Mouse (Mus musculus): Measurements from ENCODE around the gene Tsga10ip. TPM values are rescaled to one million over a fixed set of nuclear protein-coding genes. Genes with fewer than 3 reads are reported as not detected.
"Not testable (repeated sequence)": the region's sequence is repeated elsewhere in the genome, so short reads cannot be mapped to it uniquely, and the experiment has no call there.

Gene Tsga10ip
- polyA plus RNA-seq, 1 experiment from 2014 or later = 0.39 TPM

DNA sequence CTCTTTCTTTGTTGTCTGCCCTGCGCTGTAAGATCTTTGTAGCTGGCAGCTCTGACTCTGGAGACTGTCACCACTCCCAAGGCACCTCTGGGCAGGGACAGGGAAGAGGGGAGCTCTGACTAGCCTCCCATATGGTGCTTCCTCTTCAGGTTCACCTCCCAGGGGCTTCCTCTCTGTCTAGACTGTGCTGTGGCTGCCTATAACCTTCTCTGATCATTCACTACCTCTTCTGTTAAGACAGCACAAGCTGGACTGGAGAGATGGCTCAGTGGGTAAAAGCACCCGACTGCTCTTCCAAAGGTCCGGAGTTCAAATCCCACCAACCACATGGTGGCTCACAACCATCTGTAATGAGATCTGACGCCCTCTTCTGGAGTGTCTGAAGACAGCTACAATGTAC lies 1.3 kb downstream of the Tsga10ip start:
- not testable (repeated sequence) for H3K9me3 ChIP-seq (replicated peaks); H3K4me3 ChIP-seq; H3K27me3 ChIP-seq (ENCODE audit: low read depth, poor library complexity, severe bottlenecking); DNase-seq (ENCODE audit: low spot score); H3K4me1 ChIP-seq; H3K27ac ChIP-seq (replicated peaks); H3K36me3 ChIP-seq
- WGBS = 76% methylated on average over 4 of the region's 4 CpGs

DNA sequence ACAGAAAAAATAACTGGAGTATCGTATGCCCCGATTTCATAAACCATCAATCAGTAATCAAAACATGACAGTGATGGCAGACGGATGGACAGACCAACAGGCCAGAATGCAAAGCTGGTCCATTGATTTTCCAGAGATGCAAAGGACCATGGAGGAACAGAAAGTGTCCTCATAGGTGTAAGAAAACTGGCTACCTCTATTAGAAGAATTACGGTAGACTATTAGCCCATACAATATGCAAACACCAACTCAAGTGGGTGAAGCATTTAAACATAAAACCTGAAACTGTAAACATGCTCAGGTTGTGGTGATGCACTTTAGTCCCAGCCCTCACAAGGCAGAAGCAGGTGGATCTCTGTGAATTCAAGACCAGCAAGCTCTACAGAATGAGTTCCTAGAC lies 7.0 kb downstream of the Tsga10ip start:
- no peaks in the 10 kb centered on the region for H3K36me3 ChIP-seq
- no peak overlapping the region for H3K27ac ChIP-seq (replicated peaks)
- H3K27me3 ChIP-seq (ENCODE audit: low read depth, poor library complexity, severe bottlenecking) = no peaks in the 10 kb centered on the region
- no peaks in the 10 kb centered on the region for H3K9me3 ChIP-seq (replicated peaks)
- no peak overlapping the region for H3K4me3 ChIP-seq
- H3K4me1 ChIP-seq = peaks cover 10% of the 10 kb centered on the region
- 72% methylated on average over 4 of the region's 4 CpGs for WGBS
- no peak for DNase-seq (ENCODE audit: low spot score)

DNA sequence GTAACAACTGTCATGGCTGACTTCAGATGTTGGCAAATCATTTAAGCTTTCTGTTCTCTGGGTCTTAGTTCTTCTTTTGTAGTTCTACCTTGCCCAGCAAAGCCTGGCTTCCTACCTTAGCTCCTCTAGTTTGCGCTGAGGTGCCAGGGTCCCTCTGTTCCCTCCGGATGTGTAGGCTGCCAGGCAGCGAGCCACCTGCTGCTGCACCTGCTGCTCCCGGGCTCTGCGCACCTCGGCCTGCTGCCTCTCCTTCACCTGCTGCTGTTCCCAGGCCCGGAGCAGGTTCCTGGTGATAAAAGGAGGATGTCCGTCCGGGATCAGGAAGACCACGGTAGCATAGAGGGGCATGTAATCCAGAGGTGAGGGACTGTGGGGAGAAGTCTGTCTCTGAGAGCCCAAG lies 8.2 kb downstream of the Tsga10ip start:
- H3K27ac ChIP-seq (replicated peaks) = no peak overlapping the region

DNA sequence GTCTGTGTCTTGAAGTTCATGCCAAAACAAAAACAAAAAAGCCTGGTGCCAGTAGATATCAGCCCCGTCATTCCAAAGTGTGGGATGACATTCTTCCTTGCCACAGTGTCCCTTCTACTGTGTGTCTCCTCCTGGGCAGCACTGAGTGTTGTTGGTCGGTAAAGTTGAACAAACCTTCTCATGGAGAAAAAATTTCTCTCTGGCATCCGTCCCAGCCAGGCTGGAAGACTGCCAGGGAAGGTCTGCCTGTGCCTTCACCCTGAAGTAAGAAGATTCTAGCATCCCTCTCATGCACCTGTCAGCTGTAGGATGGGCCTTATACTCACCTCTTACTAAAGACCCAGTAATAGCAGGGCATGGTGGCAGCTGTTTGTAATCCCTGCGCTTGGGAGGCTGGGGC lies 9.4 kb downstream of the Tsga10ip start:
- no peak overlapping the region for H3K4me3 ChIP-seq

More for the DNA sequence above, 8.2 kb downstream of the Tsga10ip start:
- Histone ChIP-seq H3K4me1 (peaks cover 22% of the 10 kb centered on the region), H3K9me3 (replicated peaks) (no peaks in the 10 kb centered on the region), H3K36me3 (no peaks in the 10 kb centered on the region), H3K4me3 (no peak overlapping the region), H3K27me3 (ENCODE audit: low read depth, poor library complexity, severe bottlenecking) (no peaks in the 10 kb centered on the region)
- no peak for DNase-seq (ENCODE audit: low spot score)
- WGBS = 57% methylated on average over 10 of the region's 10 CpGs

DNA sequence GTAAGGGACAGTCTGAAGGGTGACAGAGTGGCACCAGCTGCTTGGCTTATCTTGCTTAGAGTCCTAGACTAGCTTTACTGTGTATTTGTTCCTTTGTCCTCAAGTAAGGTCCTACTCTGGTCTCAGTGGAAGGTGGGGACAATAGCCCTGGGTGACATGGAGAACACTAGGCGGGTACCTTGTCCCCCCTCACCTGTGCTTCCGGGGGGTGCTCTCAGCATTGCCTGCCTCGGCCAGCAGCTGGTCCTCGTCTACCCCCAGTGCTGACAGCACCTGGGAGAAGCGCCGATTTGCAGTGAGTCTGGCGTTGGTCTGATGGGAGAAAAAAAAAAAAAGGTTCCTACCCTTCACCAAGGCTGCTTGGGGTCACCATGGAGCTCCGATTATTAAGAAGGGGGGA lies 11.9 kb downstream of the Tsga10ip start:
- H3K27ac ChIP-seq (replicated peaks) = no peak overlapping the region
- WGBS = 85% methylated on average over 8 of the region's 8 CpGs
- no peak for DNase-seq (ENCODE audit: low spot score)
- no peaks in the 10 kb centered on the region for H3K27me3 ChIP-seq (ENCODE audit: low read depth, poor library complexity, severe bottlenecking)
- peaks cover 41% of the 10 kb centered on the region for H3K4me1 ChIP-seq
- H3K4me3 ChIP-seq = peak overlapping the region; percentile 100
- H3K36me3 ChIP-seq = peaks cover 12% of the 10 kb centered on the region
- no peaks in the 10 kb centered on the region for H3K9me3 ChIP-seq (replicated peaks)

More for the DNA sequence above, 9.4 kb downstream of the Tsga10ip start:
- Histone ChIP-seq H3K27me3 (ENCODE audit: low read depth, poor library complexity, severe bottlenecking) (no peaks in the 10 kb centered on the region), H3K36me3 (no peaks in the 10 kb centered on the region), H3K9me3 (replicated peaks) (no peaks in the 10 kb centered on the region), H3K4me1 (peaks cover 25% of the 10 kb centered on the region), H3K27ac (replicated peaks) (no peak overlapping the region)
- DNase-seq (ENCODE audit: low spot score) = no peak
- 83% methylated on average over 4 of the region's 4 CpGs for WGBS

DNA sequence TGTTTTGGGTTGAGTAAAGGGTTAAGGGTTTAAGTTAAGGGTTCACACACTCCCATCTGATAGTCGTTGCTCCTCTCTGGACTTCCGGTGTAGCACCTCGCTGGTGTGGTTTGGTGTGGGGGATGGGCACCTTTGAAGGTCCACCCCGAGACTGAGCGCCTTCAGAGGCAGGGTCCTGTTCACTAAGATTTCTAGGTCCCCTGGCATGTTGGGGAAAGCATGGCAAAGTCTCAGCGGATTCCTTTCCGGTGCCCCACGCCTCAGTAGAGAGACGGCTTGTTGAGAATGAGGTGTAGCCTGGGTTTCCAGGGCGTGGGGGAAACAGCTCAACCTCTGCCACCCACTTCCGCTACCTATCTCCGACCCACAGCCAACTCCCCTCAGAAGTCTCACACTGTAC lies 12.7 kb downstream of the Tsga10ip start:
- H3K27me3 ChIP-seq (ENCODE audit: low read depth, poor library complexity, severe bottlenecking) = no peaks in the 10 kb centered on the region
- DNase-seq (ENCODE audit: low spot score) = no peak
- peak overlapping the region; percentile 90 for H3K27ac ChIP-seq (replicated peaks)
- peaks cover 20% of the 10 kb centered on the region for H3K36me3 ChIP-seq
- 52% methylated on average over 12 of the region's 12 CpGs for WGBS
- H3K4me3 ChIP-seq = peak overlapping the region; percentile 100
- H3K4me1 ChIP-seq = peaks cover 41% of the 10 kb centered on the region
- H3K9me3 ChIP-seq (replicated peaks) = no peaks in the 10 kb centered on the region

DNA sequence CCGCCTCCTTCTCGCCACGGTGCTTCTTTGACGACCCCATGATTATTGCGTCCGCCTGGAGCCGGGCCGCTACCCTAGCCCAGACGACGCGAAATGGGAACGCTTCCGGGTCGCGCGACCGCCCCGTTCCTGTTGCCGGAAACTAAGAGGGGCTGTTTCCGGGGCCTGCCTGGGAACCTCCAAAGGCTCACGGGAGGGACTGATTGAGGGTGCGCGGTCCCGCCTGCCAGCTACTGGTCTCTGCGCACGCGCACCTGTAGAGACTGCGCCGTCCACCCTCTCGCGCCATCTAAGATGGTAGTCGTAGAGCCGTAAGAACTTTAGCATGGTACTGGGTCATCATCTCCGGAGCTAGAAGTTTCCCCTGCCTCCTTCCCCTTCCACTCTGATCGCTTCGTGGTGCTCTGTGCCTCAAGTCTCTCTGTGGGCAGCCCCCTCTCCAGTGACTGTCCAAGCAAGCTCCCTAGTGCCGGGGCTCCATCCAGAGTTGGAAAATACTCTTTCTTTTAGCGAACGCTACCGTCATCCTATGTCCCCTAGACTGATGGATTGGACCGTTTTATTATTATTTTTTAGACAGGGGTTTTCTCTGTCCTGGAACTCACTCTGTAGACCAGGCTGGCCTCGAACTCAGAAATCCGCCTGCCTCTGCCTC lies 13.6 kb downstream of the Tsga10ip start, which contains the start of gene Sart1:
Sart1 (minus strand) TSS at position 116 of the 655 bp plus-strand sequence.
- WGBS = 2% methylated on average over 43 of the region's 43 CpGs

DNA sequence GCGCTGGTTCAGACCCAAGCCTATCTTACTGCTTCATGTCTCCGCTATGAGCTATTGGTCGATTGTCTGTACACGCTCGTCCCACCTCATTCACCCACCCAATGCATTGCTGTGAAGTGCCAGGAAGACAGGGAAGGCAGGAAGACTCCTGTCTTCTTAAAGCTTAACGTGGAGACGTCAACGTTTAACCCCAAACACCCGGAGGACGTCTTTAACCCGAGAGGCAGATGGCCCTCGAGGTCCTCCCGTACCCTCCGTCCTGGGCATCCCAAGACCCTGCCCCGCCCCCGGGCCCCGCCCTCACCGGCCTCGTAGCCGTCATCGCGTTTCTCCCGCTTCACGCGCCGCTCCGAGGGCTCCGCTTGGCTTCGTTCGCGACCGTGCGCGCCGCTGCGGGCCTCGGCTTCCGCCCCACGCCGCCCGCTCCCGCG lies 14.3 kb downstream of the Tsga10ip start:
- under 1% methylated on average over 43 of the region's 43 CpGs for WGBS
- peak overlapping the region; percentile 90 for H3K27ac ChIP-seq (replicated peaks)

More for the DNA sequence above, 13.6 kb downstream of the Tsga10ip start, which contains the start of gene Sart1:
- Histone ChIP-seq H3K36me3 (peaks cover 29% of the 10 kb centered on the region), H3K9me3 (replicated peaks) (no peaks in the 10 kb centered on the region), H3K27ac (replicated peaks) (peak within 1 kb of the TSS; percentile 90), H3K4me1 (peaks cover 41% of the 10 kb centered on the region), H3K4me3 (peak within 1 kb of the TSS; percentile 100), H3K27me3 (ENCODE audit: low read depth, poor library complexity, severe bottlenecking) (no peaks in the 10 kb centered on the region)
- peak; percentile 95 for DNase-seq (ENCODE audit: low spot score)

DNA sequence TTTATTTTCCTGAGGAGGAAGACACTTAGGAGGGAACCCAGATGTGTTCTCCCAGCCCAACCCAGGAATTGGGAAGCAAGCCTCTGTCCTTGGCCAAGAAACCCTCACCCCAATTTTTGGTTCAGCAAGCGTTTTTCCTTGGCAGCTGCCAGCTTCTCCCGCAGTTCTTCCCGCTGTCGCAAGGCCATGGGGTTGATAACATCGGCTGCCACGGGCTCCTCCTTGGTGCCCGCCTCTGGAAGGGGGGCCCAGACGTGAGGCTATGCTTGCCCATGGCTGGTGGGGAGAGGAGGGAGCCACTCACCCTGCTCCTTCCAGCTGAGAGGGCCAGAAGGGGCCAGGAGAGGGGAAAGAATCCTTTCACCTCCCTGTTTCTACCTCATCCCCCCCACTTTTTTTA lies 17.6 kb downstream of the Tsga10ip start:
- 89% methylated on average over 8 of the region's 8 CpGs for WGBS
- Histone ChIP-seq H3K4me1 (peaks cover 24% of the 10 kb centered on the region), H3K36me3 (peaks cover 69% of the 10 kb centered on the region), H3K9me3 (replicated peaks) (no peaks in the 10 kb centered on the region), H3K4me3 (no peak overlapping the region), H3K27ac (replicated peaks) (no peak overlapping the region), H3K27me3 (ENCODE audit: low read depth, poor library complexity, severe bottlenecking) (no peaks in the 10 kb centered on the region)
- no peak for DNase-seq (ENCODE audit: low spot score)

More for the DNA sequence above, 14.3 kb downstream of the Tsga10ip start:
- Histone ChIP-seq H3K4me1 (peaks cover 37% of the 10 kb centered on the region), H3K27me3 (ENCODE audit: low read depth, poor library complexity, severe bottlenecking) (no peaks in the 10 kb centered on the region), H3K36me3 (peaks cover 36% of the 10 kb centered on the region), H3K4me3 (peak overlapping the region; percentile 100), H3K9me3 (replicated peaks) (no peaks in the 10 kb centered on the region)
- DNase-seq (ENCODE audit: low spot score) = no peak

DNA sequence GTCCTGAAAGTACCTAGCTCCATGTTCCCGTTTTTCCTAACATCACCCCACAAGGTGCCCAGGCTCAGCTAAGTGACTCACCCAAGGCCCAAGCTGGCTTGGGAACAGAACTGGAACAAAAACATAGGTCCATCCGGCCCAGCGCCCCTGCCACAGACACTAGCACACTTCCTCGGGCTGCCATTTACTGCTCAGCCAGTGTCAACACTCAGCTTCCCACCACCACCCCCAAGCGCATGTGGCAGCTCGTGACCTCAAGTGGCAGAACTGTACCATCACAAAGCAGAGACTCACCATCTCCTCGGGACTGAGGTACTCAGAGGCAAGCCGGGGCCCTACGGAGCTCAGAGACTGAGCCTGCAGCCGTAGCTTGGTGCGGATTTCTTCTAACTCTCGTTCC lies 19.0 kb downstream of the Tsga10ip start:
- Histone ChIP-seq H3K4me1 (peaks cover 16% of the 10 kb centered on the region), H3K4me3 (no peak overlapping the region), H3K27me3 (ENCODE audit: low read depth, poor library complexity, severe bottlenecking) (no peaks in the 10 kb centered on the region), H3K27ac (replicated peaks) (no peak overlapping the region), H3K36me3 (peaks cover 83% of the 10 kb centered on the region), H3K9me3 (replicated peaks) (no peaks in the 10 kb centered on the region)
- 95% methylated on average over 12 of the region's 12 CpGs for WGBS
- DNase-seq (ENCODE audit: low spot score) = no peak

DNA sequence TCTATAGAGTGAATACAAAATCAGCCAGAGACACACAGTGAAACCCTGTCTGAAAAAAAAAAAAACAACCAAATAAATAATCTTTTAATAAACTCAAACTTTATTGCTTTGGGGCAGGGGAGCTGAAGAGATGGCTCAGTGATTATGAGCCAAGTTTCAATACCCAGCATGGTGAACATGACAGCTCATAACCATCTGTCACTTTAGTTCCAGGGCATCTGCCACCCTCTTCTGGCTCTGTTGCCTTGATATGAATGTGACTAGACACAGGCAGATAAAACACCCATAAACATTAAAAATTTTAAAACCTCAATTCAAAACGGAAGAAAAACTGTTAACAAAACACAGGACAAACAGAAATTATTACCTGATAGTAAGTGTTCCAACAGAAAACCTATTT lies 24.9 kb downstream of the Tsga10ip start:
- peaks cover 88% of the 10 kb centered on the region for H3K36me3 ChIP-seq

DNA sequence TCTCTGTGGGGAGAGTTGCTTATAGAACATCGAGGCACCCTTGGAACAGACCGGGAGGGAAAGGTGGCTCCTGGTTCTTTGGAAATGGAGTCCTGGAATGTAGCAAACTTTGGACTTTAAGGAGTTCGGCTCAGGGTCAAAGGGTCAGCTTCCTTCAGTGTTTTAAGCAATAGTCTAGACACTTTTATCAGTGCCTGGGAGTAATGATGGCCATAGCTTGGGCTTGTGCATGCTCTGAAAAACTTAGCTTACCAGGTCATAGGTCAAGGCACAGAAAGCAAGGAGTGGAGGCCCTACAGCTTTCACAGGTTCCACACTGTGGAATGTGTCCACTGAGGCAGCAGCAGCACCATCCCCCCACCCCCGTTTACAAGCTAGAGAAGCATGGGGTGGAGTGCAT lies 27.6 kb downstream of the Tsga10ip start:
- no peaks in the 10 kb centered on the region for H3K9me3 ChIP-seq (replicated peaks)
- no peaks in the 10 kb centered on the region for H3K27me3 ChIP-seq (ENCODE audit: low read depth, poor library complexity, severe bottlenecking)
- WGBS = 87% methylated on average over 4 of the region's 4 CpGs
- peaks cover 88% of the 10 kb centered on the region for H3K36me3 ChIP-seq
- no peaks in the 10 kb centered on the region for H3K4me1 ChIP-seq
- H3K27ac ChIP-seq (replicated peaks) = no peak overlapping the region
- H3K4me3 ChIP-seq = no peak overlapping the region
- DNase-seq (ENCODE audit: low spot score) = no peak

More for the DNA sequence above, 24.9 kb downstream of the Tsga10ip start:
- 96% methylated on average over 1 of the region's 1 CpGs for WGBS
- Histone ChIP-seq H3K27me3 (ENCODE audit: low read depth, poor library complexity, severe bottlenecking) (no peaks in the 10 kb centered on the region), H3K4me3 (no peak overlapping the region), H3K4me1 (no peaks in the 10 kb centered on the region), H3K9me3 (replicated peaks) (no peaks in the 10 kb centered on the region), H3K27ac (replicated peaks) (no peak overlapping the region)
- no peak for DNase-seq (ENCODE audit: low spot score)

DNA sequence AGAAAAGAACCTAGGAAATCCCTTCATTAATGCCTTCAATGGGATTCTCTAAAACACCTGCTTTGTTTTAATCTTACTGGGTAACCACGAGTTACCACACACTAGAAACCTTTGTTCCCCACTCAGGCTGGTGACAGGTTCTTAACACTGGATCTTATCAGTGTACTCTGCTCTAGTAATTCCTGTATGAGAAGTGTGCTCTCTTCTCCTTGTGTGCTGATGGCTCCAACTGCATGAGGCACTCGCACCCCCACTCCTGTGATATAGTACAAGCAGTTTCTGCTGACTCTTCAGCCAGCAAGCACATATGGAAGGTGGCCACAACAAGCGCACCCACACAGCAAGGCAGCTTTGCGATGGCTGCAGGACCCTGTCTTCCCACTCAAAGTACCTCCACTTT lies 28.1 kb downstream of the Tsga10ip start:
- Histone ChIP-seq H3K27me3 (ENCODE audit: low read depth, poor library complexity, severe bottlenecking) (no peaks in the 10 kb centered on the region), H3K4me1 (no peaks in the 10 kb centered on the region), H3K27ac (replicated peaks) (no peak overlapping the region), H3K4me3 (no peak overlapping the region), H3K36me3 (peaks cover 88% of the 10 kb centered on the region), H3K9me3 (replicated peaks) (no peaks in the 10 kb centered on the region)
- DNase-seq (ENCODE audit: low spot score) = no peak
- 87% methylated on average over 4 of the region's 4 CpGs for WGBS

Measured in midbrain, embryonic 10.5 days (tissue).